ENCODE assay signal across 17 mouse cellular contexts in the genomic region with DNA sequence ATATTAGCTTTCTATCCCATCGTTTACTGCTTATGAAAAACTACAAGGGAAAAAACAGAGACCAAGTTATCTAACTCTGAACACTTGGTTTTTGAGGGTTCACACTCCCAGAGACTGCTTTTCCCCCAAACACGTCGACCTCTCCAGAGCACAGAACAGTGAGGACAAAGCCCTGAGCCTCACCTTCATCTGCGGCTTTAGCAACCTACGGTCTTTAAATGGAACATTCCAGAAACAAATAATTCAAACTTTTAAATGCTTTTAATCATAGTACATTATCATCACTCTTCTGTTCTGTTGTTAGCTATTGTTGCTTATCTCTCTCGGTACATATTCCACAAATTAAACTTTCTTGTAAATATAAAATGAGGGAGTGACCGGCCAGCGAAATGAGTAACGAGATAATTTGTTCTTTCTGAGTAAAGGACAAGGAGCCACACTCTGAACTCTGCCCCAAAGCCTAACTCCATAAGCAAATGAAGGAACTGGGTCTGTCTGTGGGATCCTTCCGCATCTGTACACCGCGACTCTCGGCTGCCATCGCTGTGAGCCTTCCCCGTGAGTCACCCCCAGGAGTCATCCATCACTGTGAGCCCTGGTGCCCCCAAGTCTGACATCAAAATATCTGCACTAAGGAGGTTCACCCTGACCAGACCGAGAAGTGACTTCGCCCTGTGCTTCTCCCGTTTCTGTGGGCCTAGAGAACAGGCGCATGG.
DNase-seq lines count a peak whose midpoint lies in the region; ATAC-seq and TF ChIP-seq lines count a peak whose summit lies in the region.
"Had no signal": no experiment of that assay in that cellular context is flagged by ENCODE, and none has a peak within 500 bp of the region (broad histone marks: within the 10 kb centered on the region; RNA-seq: fewer than 3 reads in every experiment).

No protein-coding gene starts in this region.

- no peak for TF ChIP-seq EP300 in stomach, postnatal 0 days (optimal IDR thresholded peaks at IDR 0.05)

- H3K4me1 ChIP-seq in stomach, embryonic 14.5 days (ENCODE audit: control insufficient read depth, insufficient read depth, low read length): no peaks in the 10 kb centered on the region
- H3K4me1 ChIP-seq in stomach, embryonic 15.5 days: no peaks in the 10 kb centered on the region
- H3K4me1 ChIP-seq in stomach, postnatal 0 days (replicated peaks; ENCODE audit: control insufficient read depth, insufficient read depth): no peaks in the 10 kb centered on the region
- no peaks in the 10 kb centered on the region for H3K4me1 ChIP-seq in forebrain, embryonic 14.5 days (ENCODE audit: control insufficient read depth, insufficient read depth, low read length)
- H3K4me1 ChIP-seq: embryonic facial prominence, embryonic 10.5 days; embryonic facial prominence, embryonic 12.5 days; forebrain, embryonic 13.5 days had no signal

- H3K9ac ChIP-seq in stomach, embryonic 14.5 days (replicated peaks; ENCODE audit: low read depth, low read length): no peak overlapping the region
- no peak overlapping the region for H3K9ac ChIP-seq in stomach, embryonic 15.5 days
- no peak overlapping the region for H3K9ac ChIP-seq in stomach, postnatal 0 days (ENCODE audit: low read length)
- no peak overlapping the region for H3K9ac ChIP-seq in forebrain, embryonic 14.5 days (ENCODE audit: low read length)
- H3K9ac ChIP-seq: embryonic facial prominence, embryonic 12.5 days; forebrain, embryonic 13.5 days had no signal

- H3K36me3 ChIP-seq in stomach, embryonic 14.5 days (ENCODE audit: control insufficient read depth, insufficient read depth, low read length): no peaks in the 10 kb centered on the region
- no peaks in the 10 kb centered on the region for H3K36me3 ChIP-seq in stomach, embryonic 15.5 days
- H3K36me3 ChIP-seq in stomach, postnatal 0 days (ENCODE audit: control insufficient read depth, insufficient read depth, low read length): no peaks in the 10 kb centered on the region
- no peaks in the 10 kb centered on the region for H3K36me3 ChIP-seq in forebrain, embryonic 14.5 days (ENCODE audit: control insufficient read depth, insufficient read depth, low read length)
- H3K36me3 ChIP-seq: embryonic facial prominence, embryonic 10.5 days; embryonic facial prominence, embryonic 12.5 days had no signal

- H3K4me3 ChIP-seq in stomach, embryonic 14.5 days (ENCODE audit: low read depth, low read length): no peak overlapping the region
- H3K4me3 ChIP-seq in stomach, embryonic 15.5 days (replicated peaks): no peak overlapping the region
- no peak overlapping the region for H3K4me3 ChIP-seq in stomach, postnatal 0 days (ENCODE audit: low read depth, low read length)
- no peak overlapping the region for H3K4me3 ChIP-seq in forebrain, embryonic 14.5 days (ENCODE audit: low read depth, low read length)
- H3K4me3 ChIP-seq: embryonic facial prominence, embryonic 10.5 days; embryonic facial prominence, embryonic 12.5 days; forebrain, embryonic 13.5 days had no signal

- no peaks in the 10 kb centered on the region for H3K9me3 ChIP-seq in stomach, embryonic 14.5 days (ENCODE audit: control insufficient read depth, low read depth, low read length)
- no peaks in the 10 kb centered on the region for H3K9me3 ChIP-seq in stomach, embryonic 15.5 days
- H3K9me3 ChIP-seq in stomach, postnatal 0 days (ENCODE audit: control insufficient read depth, low read length): no peaks in the 10 kb centered on the region
- no peaks in the 10 kb centered on the region for H3K9me3 ChIP-seq in forebrain, embryonic 14.5 days (replicated peaks; ENCODE audit: control insufficient read depth, low read length)
- H3K9me3 ChIP-seq: embryonic facial prominence, embryonic 10.5 days; embryonic facial prominence, embryonic 12.5 days; forebrain, embryonic 13.5 days had no signal

- no peak for TF ChIP-seq CTCF in stomach, postnatal 0 days (IDR thresholded peaks at IDR 0.05; ENCODE audit: low read depth)

- peak; percentile 68 for ATAC-seq in stomach, embryonic 14.5 days (ENCODE audit: insufficient number of reproducible peaks, insufficient read depth, low FRiP score, low read depth)
- ATAC-seq in stomach, embryonic 15.5 days (ENCODE audit: insufficient read depth, low FRiP score, low read depth): peak; percentile 63
- peak; percentile 92 for ATAC-seq in stomach, postnatal 0 days (ENCODE audit: low FRiP score, low TSS enrichment)
- no peak for ATAC-seq in forebrain, embryonic 14.5 days
- ATAC-seq: forebrain, embryonic 13.5 days; forebrain, embryonic 16.5 days had no signal

- no peak overlapping the region for H3K4me2 ChIP-seq in stomach, embryonic 14.5 days (replicated peaks; ENCODE audit: low read depth, low read length)
- H3K4me2 ChIP-seq in stomach, embryonic 15.5 days: no peak overlapping the region
- no peak overlapping the region for H3K4me2 ChIP-seq in stomach, postnatal 0 days (replicated peaks; ENCODE audit: low read depth)
- no peak overlapping the region for H3K4me2 ChIP-seq in forebrain, embryonic 14.5 days (ENCODE audit: low read length)
- H3K4me2 ChIP-seq: embryonic facial prominence, embryonic 12.5 days; forebrain, embryonic 13.5 days had no signal

- H3K27ac ChIP-seq in stomach, embryonic 14.5 days (ENCODE audit: low read length): no peak overlapping the region
- H3K27ac ChIP-seq in stomach, embryonic 15.5 days: peak overlapping the region; percentile 26; the same call in 1 of the 2 replicates
- H3K27ac ChIP-seq in stomach, postnatal 0 days (replicated peaks): no peak overlapping the region
- H3K27ac ChIP-seq in forebrain, embryonic 14.5 days (ENCODE audit: low read depth, low read length): no peak overlapping the region
- H3K27ac ChIP-seq: embryonic facial prominence, embryonic 10.5 days; embryonic facial prominence, embryonic 12.5 days; forebrain, embryonic 13.5 days had no signal

- H3K27me3 ChIP-seq in stomach, embryonic 14.5 days (ENCODE audit: control insufficient read depth, insufficient read depth, low read length): no peaks in the 10 kb centered on the region
- H3K27me3 ChIP-seq in stomach, embryonic 15.5 days (replicated peaks): no peaks in the 10 kb centered on the region
- H3K27me3 ChIP-seq in stomach, postnatal 0 days (ENCODE audit: control insufficient read depth, insufficient read depth, low read length): no peaks in the 10 kb centered on the region
- H3K27me3 ChIP-seq in forebrain, embryonic 14.5 days (replicated peaks; ENCODE audit: control insufficient read depth, insufficient read depth, low read length): no peaks in the 10 kb centered on the region
- H3K27me3 ChIP-seq: embryonic facial prominence, embryonic 12.5 days; forebrain, embryonic 13.5 days had no signal

- WGBS in stomach, embryonic 14.5 days: 62% methylated on average over 19 of the region's 19 CpGs
- 64% methylated on average over 19 of the region's 19 CpGs for WGBS in stomach, embryonic 15.5 days
- WGBS in stomach, postnatal 0 days: 57% methylated on average over 19 of the region's 19 CpGs
- 92% methylated on average over 19 of the region's 19 CpGs for WGBS in forebrain, embryonic 14.5 days

- peak; percentile 64 for DNase-seq in stomach, postnatal 0 days (ENCODE audit: low spot score)
- DNase-seq in forebrain, embryonic 14.5 days (ENCODE audit: low spot score): no peak
- no peak for DNase-seq in kidney, postnatal 14 days
- DNase-seq: adrenal gland, adult 2 months; adrenal gland, postnatal 10 days; adrenal gland, postnatal 25 days; cerebellum, adult 11 months; cerebellum, adult 2 months; cerebellum, adult 9-10 months; cerebellum, postnatal 10 days; cerebellum, postnatal 25 days had no signal
